Mouse (Mus musculus) brain, adult 2 months (tissue): ENCODE data around the gene Celf2.
A peak's percentile ranks its signal among the peaks of the same experiment; 100 is the strongest.
"Not testable (repeated sequence)": the region's sequence is repeated elsewhere in the genome, so short reads cannot be mapped to it uniquely, and the experiment has no call there.

Experiments used
- DNase-seq: peaks from one replicate; pipeline ENCODE4 v3.0.0; 2011; ENCODE audit warnings: low read depth, low spot score

Gene Celf2

DNA sequence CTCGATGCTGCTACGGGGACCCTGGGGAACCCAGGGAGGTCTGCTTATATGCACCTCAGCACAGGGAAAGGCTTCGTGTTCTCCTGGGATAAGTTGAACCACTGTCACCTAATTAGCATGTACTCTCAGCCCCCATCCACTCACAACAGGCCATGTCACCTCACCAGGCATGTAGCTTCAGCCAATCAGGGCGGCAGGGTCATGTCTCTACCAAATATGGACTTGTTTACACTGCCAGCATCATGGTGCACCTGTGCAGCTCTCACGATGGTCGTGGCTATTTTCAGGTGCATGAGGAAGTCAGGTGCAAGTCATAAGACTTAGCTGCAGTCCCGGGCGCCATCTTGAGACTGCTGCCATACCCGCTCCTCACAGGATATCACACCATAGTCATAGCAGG lies at the start of gene Celf2:
Gene Celf2 (minus strand): TSS at position 101 of the 400 bp plus-strand sequence.
- DNase-seq, result not testable (repeated sequence)

DNA sequence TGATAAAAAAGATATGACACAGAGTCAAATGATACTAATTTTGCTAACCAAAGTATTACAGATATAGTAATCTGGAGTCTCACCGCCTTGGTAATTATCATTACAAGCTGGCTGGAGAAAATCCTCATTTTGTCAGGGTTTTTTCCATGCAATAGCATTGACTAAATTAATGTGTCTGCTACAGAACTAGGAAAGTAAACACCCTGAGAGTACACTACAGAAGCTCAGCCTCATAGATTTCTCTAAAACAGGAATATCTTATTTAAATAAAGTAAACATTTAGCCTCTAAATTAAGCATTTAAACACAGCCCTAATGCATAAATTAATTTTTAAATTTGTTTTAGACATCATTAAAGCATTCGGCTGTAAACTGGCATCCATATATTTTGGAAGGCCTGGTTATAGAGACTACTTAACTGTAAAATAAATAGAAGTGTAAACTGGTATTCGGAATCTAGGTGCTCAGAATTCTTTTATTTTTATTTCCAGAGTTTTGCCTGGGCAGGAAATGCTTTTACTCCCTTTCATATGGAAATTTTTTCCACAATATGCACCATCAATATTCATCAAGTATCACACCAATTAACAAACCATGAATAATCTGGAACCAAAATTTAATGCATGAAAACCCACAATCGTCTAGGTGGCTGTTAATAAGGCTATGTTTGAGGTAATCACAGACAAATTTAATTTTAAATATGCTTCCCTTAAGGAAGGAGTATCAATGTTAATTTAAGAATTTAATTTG lies 46.0 kb upstream of the Celf2 start:
- no peak for DNase-seq

DNA sequence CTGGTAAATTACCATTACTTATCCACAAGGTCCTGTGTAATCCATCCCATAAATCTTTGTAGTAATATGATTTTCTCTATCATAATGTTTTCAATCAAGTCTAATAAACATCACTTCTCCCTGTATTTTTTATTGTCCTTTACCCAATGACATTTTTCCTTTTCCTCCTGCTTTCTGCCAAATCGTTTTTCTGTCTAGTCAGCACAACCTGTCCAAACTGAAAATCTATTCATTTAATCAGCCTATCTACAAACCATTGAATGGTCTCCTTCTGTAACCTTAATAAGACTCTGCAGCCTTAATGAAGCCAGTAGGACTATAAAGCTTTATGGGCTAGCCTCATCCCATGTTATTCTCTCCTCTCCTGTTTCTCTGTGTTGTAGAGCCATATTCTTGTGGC lies 45.2 kb upstream of the Celf2 start:
- DNase-seq, result no peak

DNA sequence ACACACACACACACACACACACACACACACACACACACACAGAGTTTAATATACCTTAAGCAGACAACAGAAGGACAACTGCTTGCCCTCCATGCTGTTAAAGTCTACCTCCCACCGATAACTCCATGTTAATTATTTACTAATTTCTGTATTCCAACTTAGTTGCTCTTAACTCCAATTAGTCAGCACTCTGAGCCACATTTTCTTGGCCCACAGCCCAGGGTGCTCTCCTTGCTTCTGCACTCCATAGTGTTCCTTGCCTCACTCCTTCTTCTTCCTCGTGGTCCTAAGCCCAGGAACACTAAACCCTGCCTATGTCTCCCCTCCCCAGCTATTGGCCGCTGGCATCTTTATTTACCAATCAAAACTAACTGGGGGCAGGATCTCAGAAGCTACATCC lies 43.5 kb upstream of the Celf2 start:
- DNase-seq, result peak; percentile 47

DNA sequence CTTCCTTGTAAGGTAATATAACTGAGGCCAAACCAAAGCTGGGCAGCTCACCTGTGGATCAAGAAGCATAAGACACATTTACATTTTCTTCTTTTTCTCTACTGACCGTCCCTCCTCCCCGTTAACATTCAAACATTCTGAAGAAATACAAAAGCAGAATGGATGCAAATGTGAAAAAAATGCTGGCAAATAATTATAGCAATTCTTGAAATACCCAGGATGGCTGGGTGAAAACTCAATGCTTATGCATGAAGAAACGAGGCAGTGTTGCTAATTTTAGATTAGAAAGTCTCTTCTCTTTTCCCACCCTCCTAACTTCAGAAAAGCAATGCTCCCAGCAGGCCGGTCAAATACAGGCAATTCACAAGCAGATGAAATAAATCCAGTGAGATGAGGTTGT lies 39.5 kb upstream of the Celf2 start:
- peak; percentile 73 for DNase-seq

DNA sequence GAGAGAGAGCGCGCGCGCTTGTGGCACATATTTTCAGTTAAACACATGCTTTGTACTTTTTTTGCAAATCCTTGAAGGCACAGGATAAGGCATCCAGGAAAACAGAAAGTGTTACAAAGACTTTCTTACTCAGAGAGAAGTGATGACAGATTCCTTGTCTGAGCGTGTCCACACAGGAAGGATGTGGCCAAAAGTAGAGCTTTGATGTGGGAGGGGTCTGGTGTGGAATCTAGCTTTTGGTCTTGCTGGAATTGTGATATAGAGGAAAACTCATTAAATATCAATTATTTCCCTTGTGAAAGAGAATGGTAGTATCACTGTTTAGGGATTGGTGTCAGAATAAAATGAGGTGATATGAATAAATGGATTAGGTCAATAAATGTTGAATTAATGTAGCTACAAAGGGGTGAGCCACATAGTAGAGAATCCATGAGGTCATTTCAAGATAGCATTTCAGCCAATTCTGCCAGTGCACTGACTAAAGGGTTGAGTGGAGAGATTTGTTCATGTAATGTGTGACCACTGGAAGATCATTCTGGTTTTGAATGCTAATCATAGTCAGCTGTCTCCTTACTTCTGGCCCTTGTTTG lies 25.3 kb upstream of the Celf2 start:
- DNase-seq, result peak; percentile 30

DNA sequence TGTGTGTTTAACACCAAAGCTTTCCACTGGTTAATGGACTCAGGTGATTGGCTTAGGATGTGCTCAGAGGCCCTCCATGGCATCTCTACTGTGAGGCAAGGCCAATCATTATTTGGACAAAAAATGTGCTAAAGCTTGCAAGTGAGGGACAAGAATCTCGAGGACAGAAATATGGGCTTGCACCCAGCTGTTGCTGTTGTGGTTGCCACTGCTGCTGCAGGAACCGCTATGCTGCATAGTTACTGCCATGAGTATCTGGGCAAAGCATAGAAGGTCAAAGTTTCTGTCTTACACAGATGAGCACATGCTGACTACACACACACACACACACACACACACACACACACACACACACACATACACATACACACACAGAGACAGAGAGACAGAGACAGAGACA lies 24.8 kb upstream of the Celf2 start:
- DNase-seq, result no peak

DNA sequence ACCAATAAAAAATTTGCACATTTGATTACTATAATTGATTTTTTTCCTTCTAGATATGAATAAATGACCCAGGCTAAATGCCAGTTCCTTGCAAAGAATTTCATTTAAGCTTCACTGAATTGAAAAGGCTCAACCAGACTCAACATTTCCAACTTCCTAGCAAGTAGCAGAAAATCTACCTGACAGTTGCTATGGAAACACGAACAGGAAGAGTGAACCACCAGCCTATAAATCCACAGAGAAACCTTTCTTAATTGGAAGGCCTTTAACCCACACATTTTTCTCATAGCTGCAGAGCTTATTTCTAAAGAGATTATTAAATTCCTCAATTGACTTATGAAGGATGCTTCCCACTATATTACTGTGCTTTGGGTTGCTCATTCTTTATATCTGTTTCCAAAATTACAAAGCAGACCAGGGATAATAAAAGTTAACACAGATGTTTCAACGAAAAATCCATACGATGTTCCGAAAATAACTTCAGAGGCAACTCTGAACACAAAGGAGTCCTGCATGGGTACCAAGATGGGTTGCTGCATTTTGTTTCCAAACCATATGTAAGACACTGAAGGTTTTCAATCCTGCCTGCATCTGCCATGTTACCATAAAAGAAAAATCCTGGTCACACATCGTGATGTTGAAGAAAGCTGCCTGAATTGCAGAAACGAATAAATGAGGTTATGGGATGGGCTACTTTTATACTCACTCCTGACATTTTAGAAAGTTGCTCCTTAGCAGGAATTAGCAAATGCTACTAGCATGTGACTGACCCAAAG lies 22.0 kb upstream of the Celf2 start:
- peak; percentile 84 for DNase-seq

DNA sequence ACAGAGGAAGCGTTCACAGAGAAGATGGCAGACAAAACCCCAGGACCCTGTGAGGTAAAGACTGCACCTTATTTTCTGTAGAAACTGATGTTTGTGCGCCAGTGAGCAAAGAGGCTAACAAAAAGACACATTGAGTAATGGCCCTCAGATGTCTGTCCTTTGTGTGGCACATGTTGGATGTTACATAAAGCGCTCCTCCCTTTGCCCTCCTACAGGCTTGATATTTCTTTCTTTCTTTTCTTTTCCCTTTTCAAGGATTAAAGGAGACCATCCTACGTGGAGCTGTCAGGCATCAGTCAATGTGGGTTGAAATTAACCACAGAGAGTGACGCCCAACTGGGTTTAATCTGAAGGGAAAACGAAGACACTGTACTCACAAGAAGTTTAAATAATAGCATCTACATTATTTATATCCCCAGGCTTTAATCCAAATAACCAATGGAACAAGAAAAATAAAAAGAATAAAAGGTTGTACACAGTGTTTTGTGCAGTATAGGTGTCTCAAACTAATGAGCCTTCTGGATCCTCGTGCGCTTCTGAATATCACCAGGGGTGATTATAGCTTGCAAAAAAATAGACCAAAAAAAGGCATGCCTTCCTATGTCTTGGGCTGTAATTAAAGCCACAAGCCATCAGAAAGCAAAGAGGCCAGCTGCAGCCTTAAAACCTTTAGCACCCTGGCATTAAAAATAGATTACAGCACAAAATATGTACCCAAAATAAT lies 21.3 kb upstream of the Celf2 start:
- DNase-seq, result peak; percentile 79

DNA sequence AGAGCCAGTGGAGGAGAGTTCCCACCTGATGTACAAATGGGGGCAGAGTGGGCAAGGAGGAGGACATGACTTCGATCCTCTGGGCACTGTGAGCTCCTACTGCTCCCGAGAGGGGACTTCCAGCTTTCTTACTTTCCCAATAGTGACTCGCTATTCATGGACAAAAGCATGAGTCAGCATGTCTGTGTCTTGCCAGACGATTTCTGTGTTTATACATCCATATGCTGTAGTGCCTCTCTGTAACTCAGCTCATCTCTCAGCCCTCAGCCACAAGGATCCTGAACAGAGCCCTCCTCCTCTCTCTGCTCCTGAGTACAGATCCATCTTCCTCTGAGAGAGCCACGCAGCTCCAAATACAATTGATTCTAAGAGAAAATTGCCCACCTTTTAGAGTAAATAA lies 20.3 kb upstream of the Celf2 start:
- peak; percentile 85 for DNase-seq

DNA sequence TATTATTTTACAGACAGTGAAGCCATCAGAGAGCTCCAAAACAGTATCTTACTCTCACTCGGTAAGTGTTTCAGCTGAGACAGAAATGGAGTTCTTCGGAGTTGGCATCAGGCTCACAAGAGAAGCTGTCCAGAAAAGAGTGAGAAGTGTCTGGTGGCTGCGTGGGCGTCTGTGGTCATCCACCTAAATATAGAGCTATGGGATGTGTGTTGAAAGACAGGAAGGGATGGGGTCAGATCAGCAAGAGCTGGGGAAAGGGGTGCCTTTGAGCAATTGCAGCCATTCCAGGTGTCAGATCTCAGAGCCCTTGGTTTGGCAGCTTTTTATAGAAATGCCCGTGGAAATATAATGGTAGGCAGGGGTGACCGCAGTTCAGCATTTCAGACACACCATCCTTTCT lies 17.3 kb upstream of the Celf2 start:
- peak; percentile 37 for DNase-seq

DNA sequence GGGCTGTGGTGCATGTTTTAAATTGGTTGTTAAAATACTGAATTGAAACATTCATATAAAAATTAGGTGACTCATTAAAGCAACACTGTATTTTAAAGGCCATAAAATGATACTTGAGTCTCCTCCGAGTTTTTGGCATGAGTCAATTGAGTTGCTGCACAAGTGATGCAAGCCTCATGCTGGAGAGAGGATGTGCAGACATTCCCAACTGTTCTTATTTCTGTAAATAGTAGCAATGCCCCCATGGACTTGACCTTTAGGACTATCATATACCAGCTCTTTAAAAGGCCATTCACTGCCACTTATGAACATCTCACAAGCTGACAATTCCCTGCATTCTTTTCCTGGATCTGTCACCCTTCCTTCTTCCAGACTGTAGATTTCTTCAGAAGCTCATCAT lies 10.1 kb upstream of the Celf2 start:
- DNase-seq, result no peak

DNA sequence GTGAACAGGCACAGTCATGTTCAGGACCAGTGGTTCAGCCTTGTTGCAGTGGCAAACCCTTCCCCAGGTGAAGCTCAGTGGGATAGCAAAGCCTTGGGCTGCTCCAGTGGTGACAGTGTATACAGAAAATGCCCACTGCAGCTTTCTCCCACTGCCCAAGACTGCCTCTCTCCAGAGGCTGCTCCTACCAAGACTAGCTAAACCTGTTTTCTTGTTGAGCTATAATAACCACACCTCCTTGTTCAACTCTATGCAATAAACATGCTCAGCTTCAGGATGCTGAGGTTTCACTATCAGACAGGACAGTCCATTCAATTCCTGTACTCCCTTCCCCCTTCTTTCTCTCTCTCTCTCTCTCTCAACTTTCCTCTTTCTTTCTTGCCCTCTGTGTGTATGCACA lies 15.9 kb downstream of the Celf2 start:
- no peak for DNase-seq

DNA sequence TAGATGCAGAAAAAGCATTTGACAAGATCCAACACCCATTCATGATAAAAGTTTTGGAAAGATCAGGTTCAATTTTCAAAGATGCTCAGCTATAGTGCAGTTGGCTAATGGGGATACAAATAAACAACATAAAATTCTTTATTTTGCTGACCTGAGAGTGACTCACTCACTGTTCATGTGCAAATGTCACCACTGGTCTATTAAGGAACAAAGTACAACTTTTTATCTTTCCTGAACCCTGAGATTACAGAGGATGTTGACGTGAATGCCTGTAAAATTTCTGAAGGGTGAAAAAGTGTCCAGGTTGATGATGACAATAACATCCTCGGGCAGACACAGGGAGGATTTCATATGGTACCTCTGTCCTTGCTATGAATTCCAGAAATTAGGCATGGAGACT lies 24.4 kb downstream of the Celf2 start:
- DNase-seq, result no peak

DNA sequence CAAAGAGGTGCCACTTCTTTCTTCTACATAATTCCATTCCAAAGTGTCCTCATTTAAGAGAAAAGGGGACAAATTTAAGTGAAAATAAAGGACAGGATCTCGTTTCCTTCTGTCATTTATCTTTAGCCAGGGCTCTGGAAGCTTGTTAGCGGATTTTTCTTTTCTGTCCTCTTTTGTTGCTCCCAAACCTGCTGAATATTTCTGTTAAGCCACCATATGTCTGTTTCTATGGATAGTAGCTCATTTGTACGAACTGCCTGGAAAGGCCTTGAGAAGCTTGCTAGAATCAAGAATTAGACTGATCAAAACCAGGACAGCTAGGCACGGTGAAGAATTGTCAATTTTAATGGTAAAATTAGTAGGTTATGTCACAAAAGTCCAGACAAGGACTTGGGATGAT lies 27.3 kb downstream of the Celf2 start:
- DNase-seq, result peak; percentile 45

DNA sequence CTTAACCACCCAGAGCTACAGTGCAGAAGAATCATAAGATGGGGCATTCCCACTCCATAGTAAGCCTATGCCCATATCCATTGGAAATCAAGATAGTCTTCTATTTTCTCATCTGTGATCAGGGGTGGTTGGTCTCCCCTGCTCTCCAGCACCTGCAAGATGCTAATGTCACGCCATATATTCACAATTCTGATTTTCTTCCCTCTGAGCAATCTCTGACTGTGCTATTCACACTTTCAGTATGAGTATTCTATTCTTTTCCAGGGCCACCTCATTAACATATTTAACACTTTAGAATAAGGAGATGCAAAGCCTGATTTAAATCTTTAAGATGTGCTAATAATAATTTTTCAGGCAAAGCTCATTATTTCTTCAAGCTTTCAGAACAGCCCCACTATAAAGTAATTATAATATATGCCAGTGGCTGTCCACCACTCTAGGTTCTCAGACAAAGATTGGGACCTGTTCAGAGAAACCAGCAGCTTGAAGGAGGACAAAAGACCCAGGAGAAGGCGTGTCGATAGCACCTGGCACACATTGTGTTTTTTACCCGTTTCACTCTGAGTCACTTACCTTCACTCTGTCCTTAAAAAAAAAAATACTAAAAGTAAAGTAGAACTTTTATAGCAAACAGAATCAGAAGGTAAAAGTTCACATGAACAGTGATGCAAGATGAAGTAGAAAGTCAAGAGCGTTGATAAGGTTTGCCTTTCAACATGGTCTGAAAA lies 48.9 kb downstream of the Celf2 start:
- no peak for DNase-seq

DNA sequence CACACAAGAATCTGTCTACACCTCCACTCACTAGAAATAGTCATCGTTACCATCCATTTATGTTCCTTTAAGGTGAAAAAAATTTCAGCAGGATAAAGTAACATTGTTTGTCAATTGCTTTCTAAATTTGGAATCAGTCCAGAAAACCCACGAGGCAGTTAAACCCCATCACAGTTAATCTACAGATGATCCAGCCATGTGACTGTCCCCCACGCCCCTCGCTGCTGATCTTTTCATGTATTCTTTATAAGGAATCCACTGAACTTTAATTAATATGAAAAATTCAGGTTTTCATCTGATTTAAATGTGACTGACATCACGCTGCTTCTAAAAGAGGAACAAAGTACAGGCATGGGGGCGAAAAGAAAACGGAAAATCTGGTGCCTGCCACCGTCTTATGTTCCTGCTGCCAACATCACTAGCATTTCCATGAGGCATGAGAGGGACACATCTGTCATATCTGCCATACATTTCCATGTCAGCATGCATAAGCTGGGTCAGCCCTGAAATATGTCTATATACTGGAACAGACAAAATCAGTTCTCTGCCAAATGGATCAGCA lies 70.6 kb downstream of the Celf2 start:
- peak; percentile 89 for DNase-seq

DNA sequence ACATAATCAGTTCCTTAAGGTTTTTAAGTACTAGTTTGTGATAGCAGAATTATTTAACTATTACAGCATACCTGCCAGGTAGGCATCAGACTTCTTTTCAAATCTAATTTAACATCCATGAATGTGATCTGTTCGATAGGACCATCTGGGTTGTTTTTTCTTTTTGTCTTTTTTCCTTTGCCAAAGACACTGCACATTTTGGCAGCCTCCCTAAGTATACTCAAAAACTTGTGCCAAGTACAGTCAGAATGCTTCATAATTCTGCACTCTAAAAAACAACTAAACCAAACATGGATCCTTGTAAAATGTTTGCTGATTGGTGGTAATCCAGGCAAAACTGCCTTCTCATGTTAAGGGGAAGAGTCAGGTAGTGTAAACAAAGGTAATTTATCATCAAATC lies 82.9 kb downstream of the Celf2 start:
- DNase-seq, result peak; percentile 74

DNA sequence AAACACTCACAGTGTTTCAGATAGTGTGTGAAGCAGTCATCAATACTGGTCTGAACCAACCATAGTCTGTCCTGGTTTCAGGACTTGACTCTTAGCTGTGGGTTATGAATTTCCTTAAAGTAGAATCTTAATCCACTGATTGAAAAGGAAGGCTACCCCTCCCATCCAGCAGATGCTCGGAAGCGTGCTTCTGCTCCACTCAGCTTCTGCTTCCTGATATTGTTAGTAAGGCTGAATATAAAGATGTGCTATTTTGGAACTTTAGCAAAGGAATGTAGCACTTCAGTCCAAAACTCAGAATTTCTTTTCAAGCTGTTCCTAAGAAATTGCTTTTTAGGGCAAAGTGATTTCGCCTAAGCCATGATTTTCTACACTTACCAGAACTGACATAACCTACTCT lies 108.8 kb downstream of the Celf2 start:
- peak; percentile 87 for DNase-seq

DNA sequence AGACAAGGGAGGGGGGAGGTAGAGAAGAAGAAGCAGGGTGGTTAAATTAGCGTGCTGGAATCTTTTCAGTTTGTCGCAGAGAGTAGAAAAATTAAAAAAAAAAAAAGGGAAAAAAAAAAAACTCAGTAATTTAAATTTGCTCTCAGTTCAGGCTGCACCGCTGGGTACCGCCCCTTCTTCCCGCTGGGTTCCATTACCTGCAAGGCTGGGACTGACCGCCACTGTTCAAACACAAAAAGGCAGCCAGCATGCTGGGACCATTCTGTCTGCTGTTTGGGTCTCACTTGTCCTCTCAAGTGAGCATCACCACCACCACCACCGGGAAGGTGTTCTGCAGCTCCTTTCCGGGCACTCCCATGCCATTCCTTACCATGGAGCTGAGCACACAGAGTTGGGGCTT lies 113.4 kb downstream of the Celf2 start:
- DNase-seq, result peak; percentile 72

DNA sequence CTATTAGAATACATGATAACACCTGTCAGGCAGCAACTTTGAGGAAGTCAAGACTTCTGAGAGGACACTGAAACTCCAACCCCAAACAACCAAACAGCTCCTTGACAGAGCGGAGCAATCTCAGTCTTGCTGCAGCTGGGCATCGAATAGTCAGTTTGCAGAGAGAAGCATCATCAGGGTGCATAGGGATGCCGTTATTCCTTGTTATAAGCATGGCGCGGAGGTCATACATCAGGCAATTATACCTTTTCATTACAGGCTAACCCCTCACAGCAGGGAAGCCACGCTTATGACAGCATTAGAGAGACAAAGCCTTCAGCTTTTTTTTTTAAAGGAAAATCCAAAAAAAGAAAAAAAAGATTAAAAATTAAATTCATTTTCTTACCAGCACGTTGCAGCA lies 113.9 kb downstream of the Celf2 start:
- DNase-seq, result peak; percentile 67
